Mouse (Mus musculus): Measurements from ENCODE around the gene Reck. TPM values are rescaled to one million over a fixed set of nuclear protein-coding genes. Genes with fewer than 3 reads are reported as not detected.

Reck gene
- polyA plus RNA-seq, 1 experiment from 2014 or later: 24.3 TPM

DNA sequence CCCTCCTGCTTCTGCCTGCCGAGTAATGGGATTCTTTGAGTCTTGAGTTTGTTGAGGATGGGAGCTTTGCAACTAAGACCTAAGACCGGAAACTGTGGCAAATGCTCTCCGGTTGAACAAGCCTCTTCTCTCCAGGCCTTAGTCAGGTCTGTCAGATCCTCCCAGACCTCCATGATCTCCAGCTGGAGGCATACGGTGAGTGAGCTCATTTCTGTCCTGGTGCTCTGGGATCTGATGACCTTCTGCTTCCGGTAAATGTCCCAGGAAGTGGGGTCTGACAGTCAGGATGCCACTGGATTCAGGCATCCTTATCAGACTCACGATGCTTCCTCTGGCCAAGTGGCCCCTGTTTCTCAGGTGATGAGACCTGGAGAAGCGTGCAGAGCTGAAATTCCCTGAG, 105.9 kb downstream of the Reck start:
- ATAC-seq (replicated peaks; ENCODE audit: insufficient number of reproducible peaks, low FRiP score, low TSS enrichment, low read depth) (no peak), DNase-seq (ENCODE audit: low spot score) (no peak)
- Histone ChIP-seq H3K9ac (replicated peaks; ENCODE audit: low read length) (no peak overlapping the region), H3K27me3 (ENCODE audit: control insufficient read depth, insufficient read depth, low read length) (no peaks in the 10 kb centered on the region), H3K27ac (replicated peaks; ENCODE audit: low read depth, low read length) (no peak overlapping the region), H3K9me3 (replicated peaks; ENCODE audit: control insufficient read depth, low read length) (no peaks in the 10 kb centered on the region), H3K4me2 (ENCODE audit: low read depth, low read length) (no peak overlapping the region), H3K36me3 (replicated peaks; ENCODE audit: control insufficient read depth, insufficient read depth, low read depth, low read length) (no peaks in the 10 kb centered on the region), H3K4me3 (ENCODE audit: low read depth, low read length) (no peak overlapping the region), H3K4me1 (ENCODE audit: control insufficient read depth, insufficient read depth, low read length) (no peaks in the 10 kb centered on the region; the same call in 1 of the 2 replicates)
- 84% methylated on average over 7 of the region's 7 CpGs for WGBS

DNA sequence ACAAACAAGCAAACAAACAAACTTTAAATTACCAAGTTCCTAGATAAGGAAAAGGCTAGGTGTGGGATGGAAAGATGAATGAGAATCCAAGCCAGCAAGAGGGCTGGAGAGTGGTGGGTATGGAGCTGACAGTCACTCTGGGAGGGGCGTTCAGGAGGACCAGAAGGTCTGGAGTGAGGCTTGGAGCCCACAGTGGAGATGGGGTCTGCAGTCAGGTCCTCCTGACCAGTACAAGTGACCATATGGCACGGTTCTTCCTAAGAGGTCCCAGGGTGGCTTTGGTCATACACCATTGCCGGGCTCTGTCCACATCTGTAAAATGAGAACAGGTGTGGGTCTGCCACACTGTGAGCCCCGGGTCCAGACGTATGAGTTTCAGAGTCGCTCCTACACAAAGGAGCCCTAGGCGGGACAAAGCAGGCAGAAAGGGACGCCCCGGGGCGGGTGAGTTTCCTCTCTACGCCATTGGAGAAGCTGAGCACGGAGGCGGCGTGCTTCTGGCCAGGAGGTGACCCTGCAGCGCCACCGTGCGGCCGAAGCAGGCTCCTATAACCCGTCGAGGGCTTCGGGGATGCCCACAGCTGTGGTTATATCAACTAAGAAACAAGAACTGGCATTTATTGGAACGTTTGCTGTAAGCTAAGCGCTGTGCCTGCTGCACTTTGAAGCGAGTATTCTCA, 106.9 kb downstream of the Reck start:
- Histone ChIP-seq H3K4me3 (ENCODE audit: low read depth, low read length) (peak overlapping the region; percentile 14; the same call in 1 of the 2 replicates), H3K9me3 (replicated peaks; ENCODE audit: control insufficient read depth, low read length) (no peaks in the 10 kb centered on the region), H3K27me3 (ENCODE audit: control insufficient read depth, insufficient read depth, low read length) (no peaks in the 10 kb centered on the region), H3K27ac (replicated peaks; ENCODE audit: low read depth, low read length) (no peak overlapping the region), H3K4me1 (ENCODE audit: control insufficient read depth, insufficient read depth, low read length) (no peaks in the 10 kb centered on the region; the same call in 1 of the 2 replicates), H3K36me3 (replicated peaks; ENCODE audit: control insufficient read depth, insufficient read depth, low read depth, low read length) (no peaks in the 10 kb centered on the region), H3K4me2 (ENCODE audit: low read depth, low read length) (peak overlapping the region; percentile 45), H3K9ac (replicated peaks; ENCODE audit: low read length) (peak overlapping the region; percentile 72)
- WGBS: 4% methylated on average over 24 of the region's 24 CpGs
- ATAC-seq (replicated peaks; ENCODE audit: insufficient number of reproducible peaks, low FRiP score, low TSS enrichment, low read depth) (peak; percentile 92), DNase-seq (ENCODE audit: low spot score) (peak; percentile 97)

DNA sequence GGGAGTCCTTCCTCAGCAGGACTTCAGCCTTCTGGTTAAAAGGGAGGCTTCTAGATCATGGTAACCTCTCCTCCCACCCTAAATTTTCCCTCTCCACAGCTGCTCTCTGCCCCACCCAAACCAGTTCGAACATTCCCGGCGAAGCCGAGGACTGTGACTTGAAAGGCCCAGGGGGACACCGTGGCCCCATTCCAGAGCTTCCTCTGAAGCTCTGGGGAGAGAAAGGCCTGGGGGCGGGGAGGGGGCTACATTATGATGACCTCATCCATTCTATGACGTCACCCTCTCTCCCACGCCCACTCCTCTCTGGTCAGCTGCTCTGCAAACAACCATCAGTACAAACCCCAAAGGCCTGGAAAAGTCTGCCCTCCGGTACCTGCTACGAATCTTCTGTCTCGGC, 107.9 kb downstream of the Reck start, which contains the start of gene Ccin:
Ccin (plus strand) TSS at position 303 of the 400 bp plus-strand sequence.
- Histone ChIP-seq H3K9me3 (replicated peaks; ENCODE audit: control insufficient read depth, low read length) (no peaks in the 10 kb centered on the region), H3K4me2 (ENCODE audit: low read depth, low read length) (peak within 1 kb of the TSS; percentile 45), H3K4me1 (ENCODE audit: control insufficient read depth, insufficient read depth, low read length) (no peaks in the 10 kb centered on the region; the same call in 1 of the 2 replicates), H3K36me3 (replicated peaks; ENCODE audit: control insufficient read depth, insufficient read depth, low read depth, low read length) (no peaks in the 10 kb centered on the region), H3K27ac (replicated peaks; ENCODE audit: low read depth, low read length) (no peak within 1 kb of the TSS), H3K9ac (replicated peaks; ENCODE audit: low read length) (peak within 1 kb of the TSS; percentile 72), H3K27me3 (ENCODE audit: control insufficient read depth, insufficient read depth, low read length) (no peaks in the 10 kb centered on the region), H3K4me3 (ENCODE audit: low read depth, low read length) (peak within 1 kb of the TSS; percentile 14; the same call in 1 of the 2 replicates)
- ATAC-seq (replicated peaks; ENCODE audit: insufficient number of reproducible peaks, low FRiP score, low TSS enrichment, low read depth): no peak
- 79% methylated on average over 11 of the region's 11 CpGs for WGBS
- DNase-seq (ENCODE audit: low spot score): no peak

DNA sequence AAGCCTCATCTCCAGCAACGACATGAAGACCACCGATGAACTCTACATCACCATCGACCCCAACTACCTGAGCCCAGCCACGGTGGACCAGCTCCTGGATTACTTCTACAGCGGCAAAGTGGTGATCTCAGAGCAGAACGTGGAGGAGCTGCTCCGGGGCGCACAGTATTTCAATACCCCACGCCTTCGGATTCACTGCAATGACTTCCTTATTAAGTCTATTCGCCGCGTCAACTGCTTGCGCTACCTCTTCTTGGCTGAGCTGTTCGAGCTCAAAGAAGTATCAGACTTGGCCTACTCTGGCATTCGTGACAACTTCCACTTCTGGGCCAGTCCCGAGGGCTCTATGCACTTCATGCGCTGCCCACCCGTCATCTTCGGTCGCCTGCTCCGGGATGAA, 108.4 kb downstream of the Reck start:
- ATAC-seq (replicated peaks; ENCODE audit: insufficient number of reproducible peaks, low FRiP score, low TSS enrichment, low read depth) (no peak), DNase-seq (ENCODE audit: low spot score) (no peak)
- no peak overlapping the region for H3K4me3 ChIP-seq (ENCODE audit: low read depth, low read length)
- no peak overlapping the region for H3K4me2 ChIP-seq (ENCODE audit: low read depth, low read length)
- H3K27ac ChIP-seq (replicated peaks; ENCODE audit: low read depth, low read length): no peak overlapping the region
- H3K9me3 ChIP-seq (replicated peaks; ENCODE audit: control insufficient read depth, low read length): no peaks in the 10 kb centered on the region
- no peaks in the 10 kb centered on the region for H3K27me3 ChIP-seq (ENCODE audit: control insufficient read depth, insufficient read depth, low read length)
- 91% methylated on average over 22 of the region's 22 CpGs for WGBS
- no peaks in the 10 kb centered on the region; the same call in 1 of the 2 replicates for H3K4me1 ChIP-seq (ENCODE audit: control insufficient read depth, insufficient read depth, low read length)
- no peak overlapping the region for H3K9ac ChIP-seq (replicated peaks; ENCODE audit: low read length)
- no peaks in the 10 kb centered on the region for H3K36me3 ChIP-seq (replicated peaks; ENCODE audit: control insufficient read depth, insufficient read depth, low read depth, low read length)

DNA sequence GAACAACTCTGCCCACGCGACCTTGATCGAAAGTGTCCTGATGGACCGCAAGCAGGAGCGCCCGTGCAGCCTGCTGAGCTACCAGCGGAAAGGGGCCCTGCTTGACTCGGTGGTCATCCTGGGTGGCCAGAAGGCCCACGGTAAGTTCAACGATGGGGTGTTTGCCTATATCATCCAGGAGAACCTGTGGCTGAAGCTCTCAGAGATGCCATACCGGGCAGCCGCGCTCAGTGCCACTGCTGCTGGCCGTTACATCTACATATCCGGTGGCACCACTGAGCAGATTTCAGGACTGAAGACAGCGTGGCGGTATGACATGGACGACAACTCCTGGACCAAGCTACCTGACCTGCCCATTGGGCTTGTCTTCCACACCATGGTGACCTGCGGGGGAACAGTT, 109.0 kb downstream of the Reck start:
- Histone ChIP-seq H3K4me2 (ENCODE audit: low read depth, low read length) (no peak overlapping the region), H3K9ac (replicated peaks; ENCODE audit: low read length) (no peak overlapping the region), H3K4me1 (ENCODE audit: control insufficient read depth, insufficient read depth, low read length) (no peaks in the 10 kb centered on the region; the same call in 1 of the 2 replicates), H3K27me3 (ENCODE audit: control insufficient read depth, insufficient read depth, low read length) (no peaks in the 10 kb centered on the region), H3K4me3 (ENCODE audit: low read depth, low read length) (no peak overlapping the region), H3K36me3 (replicated peaks; ENCODE audit: control insufficient read depth, insufficient read depth, low read depth, low read length) (no peaks in the 10 kb centered on the region), H3K9me3 (replicated peaks; ENCODE audit: control insufficient read depth, low read length) (no peaks in the 10 kb centered on the region), H3K27ac (replicated peaks; ENCODE audit: low read depth, low read length) (no peak overlapping the region)
- ATAC-seq (replicated peaks; ENCODE audit: insufficient number of reproducible peaks, low FRiP score, low TSS enrichment, low read depth) (no peak), DNase-seq (ENCODE audit: low spot score) (no peak)
- 92% methylated on average over 19 of the region's 19 CpGs for WGBS

DNA sequence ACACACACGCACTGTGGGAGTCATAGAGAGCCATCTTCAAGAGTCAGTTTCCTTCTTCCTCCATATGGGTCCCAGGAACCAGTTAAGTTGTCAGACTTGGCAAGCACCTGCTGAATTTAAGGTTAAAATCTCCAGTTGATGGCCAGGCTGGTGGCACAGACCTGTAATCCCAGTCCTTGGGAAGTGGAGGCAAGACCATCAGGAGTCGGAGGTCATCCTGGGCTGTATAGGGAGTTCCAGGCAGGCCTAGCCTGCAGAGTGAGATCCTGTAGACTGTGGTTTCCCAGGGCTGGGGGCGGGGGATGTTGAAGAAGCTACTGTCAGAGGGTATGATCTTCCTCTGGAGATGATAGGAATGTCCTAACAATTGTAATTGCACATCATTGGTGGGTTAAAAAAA, 113.6 kb downstream of the Reck start:
- H3K36me3 ChIP-seq (replicated peaks; ENCODE audit: control insufficient read depth, insufficient read depth, low read depth, low read length): no peaks in the 10 kb centered on the region
- H3K4me3 ChIP-seq (ENCODE audit: low read depth, low read length): no peak overlapping the region
- no peak overlapping the region for H3K9ac ChIP-seq (replicated peaks; ENCODE audit: low read length)
- no peak for ATAC-seq (replicated peaks; ENCODE audit: insufficient number of reproducible peaks, low FRiP score, low TSS enrichment, low read depth)
- no peaks in the 10 kb centered on the region for H3K4me1 ChIP-seq (ENCODE audit: control insufficient read depth, insufficient read depth, low read length)
- no peak overlapping the region for H3K4me2 ChIP-seq (ENCODE audit: low read depth, low read length)
- WGBS: 85% methylated on average over 3 of the region's 3 CpGs
- no peak overlapping the region for H3K27ac ChIP-seq (replicated peaks; ENCODE audit: low read depth, low read length)
- H3K9me3 ChIP-seq (replicated peaks; ENCODE audit: control insufficient read depth, low read length): no peaks in the 10 kb centered on the region
- no peak for DNase-seq (ENCODE audit: low spot score)
- H3K27me3 ChIP-seq (ENCODE audit: control insufficient read depth, insufficient read depth, low read length): no peaks in the 10 kb centered on the region

DNA sequence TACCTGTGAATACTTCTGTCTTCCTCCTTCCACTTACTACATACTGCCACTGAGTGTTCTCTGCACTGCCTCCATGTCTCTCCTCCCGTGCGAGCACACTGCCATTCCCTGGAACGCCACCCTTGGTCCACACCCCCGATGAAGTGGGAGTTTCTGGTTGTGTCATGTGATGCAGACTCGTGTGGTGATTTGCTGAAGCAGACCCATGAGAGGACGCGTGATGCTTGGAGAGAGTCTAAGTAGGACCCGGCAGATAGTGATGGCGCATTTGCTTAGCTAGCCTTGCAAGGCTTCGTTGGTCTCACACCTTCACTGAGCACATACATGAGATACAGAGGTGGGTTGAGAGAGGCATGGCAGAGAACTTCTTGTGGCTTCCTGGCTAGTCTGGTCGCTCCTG, 117.7 kb downstream of the Reck start:
- no peaks in the 10 kb centered on the region for H3K27me3 ChIP-seq (ENCODE audit: control insufficient read depth, insufficient read depth, low read length)
- H3K4me2 ChIP-seq (ENCODE audit: low read depth, low read length): no peak overlapping the region
- DNase-seq (ENCODE audit: low spot score) (no peak), ATAC-seq (replicated peaks; ENCODE audit: insufficient number of reproducible peaks, low FRiP score, low TSS enrichment, low read depth) (no peak)
- no peaks in the 10 kb centered on the region for H3K36me3 ChIP-seq (replicated peaks; ENCODE audit: control insufficient read depth, insufficient read depth, low read depth, low read length)
- no peaks in the 10 kb centered on the region for H3K4me1 ChIP-seq (ENCODE audit: control insufficient read depth, insufficient read depth, low read length)
- no peak overlapping the region for H3K27ac ChIP-seq (replicated peaks; ENCODE audit: low read depth, low read length)
- H3K4me3 ChIP-seq (ENCODE audit: low read depth, low read length): no peak overlapping the region
- H3K9ac ChIP-seq (replicated peaks; ENCODE audit: low read length): no peak overlapping the region
- H3K9me3 ChIP-seq (replicated peaks; ENCODE audit: control insufficient read depth, low read length): no peaks in the 10 kb centered on the region
- WGBS: 92% methylated on average over 11 of the region's 11 CpGs

DNA sequence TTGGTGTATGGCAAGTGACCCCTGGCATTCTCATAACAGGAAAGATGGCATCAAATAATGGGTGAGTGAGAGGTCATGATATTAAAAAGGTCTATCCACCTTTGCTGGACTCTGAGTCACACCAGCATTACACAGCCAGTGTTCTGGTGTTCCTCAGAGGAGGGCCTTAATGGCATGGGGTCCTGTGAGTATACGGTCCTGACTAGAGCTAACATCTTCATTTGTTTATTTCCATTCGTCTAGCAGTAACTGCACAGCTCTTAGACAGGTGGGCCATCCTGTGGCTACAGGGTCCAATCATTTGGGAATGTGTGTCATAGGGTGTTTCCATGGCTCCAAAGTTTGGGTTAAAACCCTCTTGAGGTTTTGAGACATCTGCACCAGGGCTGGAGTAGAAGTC, 119.0 kb downstream of the Reck start:
- WGBS: 77% methylated on average over 2 of the region's 2 CpGs
- no peak for ATAC-seq (replicated peaks; ENCODE audit: insufficient number of reproducible peaks, low FRiP score, low TSS enrichment, low read depth)

More for the DNA sequence above, 119.0 kb downstream of the Reck start:
- no peak overlapping the region for H3K4me3 ChIP-seq (ENCODE audit: low read depth, low read length)
- H3K27me3 ChIP-seq (ENCODE audit: control insufficient read depth, insufficient read depth, low read length): no peaks in the 10 kb centered on the region
- DNase-seq (ENCODE audit: low spot score): no peak
- H3K9ac ChIP-seq (replicated peaks; ENCODE audit: low read length): no peak overlapping the region
- no peak overlapping the region for H3K27ac ChIP-seq (replicated peaks; ENCODE audit: low read depth, low read length)
- no peaks in the 10 kb centered on the region for H3K4me1 ChIP-seq (ENCODE audit: control insufficient read depth, insufficient read depth, low read length)
- no peaks in the 10 kb centered on the region for H3K9me3 ChIP-seq (replicated peaks; ENCODE audit: control insufficient read depth, low read length)
- no peak overlapping the region for H3K4me2 ChIP-seq (ENCODE audit: low read depth, low read length)
- H3K36me3 ChIP-seq (replicated peaks; ENCODE audit: control insufficient read depth, insufficient read depth, low read depth, low read length): no peaks in the 10 kb centered on the region
